Mouse (Mus musculus): ENCODE data around the gene Btn2a2. TPM values are rescaled to one million over a fixed set of nuclear protein-coding genes. Genes with fewer than 3 reads are reported as not detected.

The Btn2a2 gene
- polyA plus RNA-seq, 1 experiment from 2014 or later = 0.12 TPM

DNA sequence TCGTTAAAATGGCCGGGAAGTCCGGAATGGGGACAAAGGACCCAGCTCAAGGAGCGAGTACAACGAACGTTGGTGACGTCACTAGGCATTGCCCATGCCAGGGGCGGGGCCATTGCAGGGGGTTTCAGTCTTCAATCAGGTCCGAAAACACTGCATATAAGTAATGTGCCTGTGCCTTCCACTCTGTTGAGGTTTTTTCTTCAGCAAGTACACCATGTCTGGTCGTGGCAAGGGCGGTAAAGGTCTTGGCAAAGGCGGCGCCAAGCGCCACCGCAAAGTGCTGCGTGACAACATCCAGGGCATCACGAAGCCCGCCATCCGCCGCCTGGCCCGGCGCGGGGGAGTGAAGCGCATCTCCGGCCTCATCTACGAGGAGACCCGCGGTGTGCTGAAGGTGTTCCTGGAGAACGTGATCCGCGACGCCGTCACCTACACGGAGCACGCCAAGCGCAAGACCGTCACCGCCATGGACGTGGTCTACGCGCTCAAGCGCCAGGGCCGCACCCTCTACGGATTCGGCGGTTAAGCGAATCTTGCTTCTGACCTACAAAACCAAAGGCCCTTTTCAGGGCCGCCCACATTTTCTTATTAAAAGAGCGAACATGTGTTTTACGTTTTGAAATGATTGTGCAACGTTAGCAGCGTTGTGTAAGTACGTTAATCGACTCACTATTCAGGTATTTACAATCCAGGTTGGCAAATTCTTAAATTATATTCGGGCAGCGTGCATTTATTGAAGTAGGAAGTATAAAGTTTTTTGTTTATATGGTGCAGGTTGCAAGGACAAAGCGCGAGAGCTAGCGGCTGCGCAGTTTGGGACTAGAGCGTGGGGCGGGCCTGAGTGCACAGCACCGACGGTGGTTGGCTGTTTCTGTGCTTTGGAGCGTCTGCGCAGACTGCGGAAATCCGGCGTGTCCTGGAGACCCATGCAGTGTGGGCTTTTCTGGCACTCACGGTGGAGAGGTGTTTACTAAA lies 42.5 kb upstream of the Btn2a2 start, which contains the start of gene Hist1h4h:
Hist1h4h (plus strand) TSS at position 150 of the 975 bp plus-strand sequence.
- peak within 1 kb of the TSS; percentile 96 for H3K27ac ChIP-seq
- peak within 1 kb of the TSS; percentile 51 for H3K4me3 ChIP-seq
- H3K4me2 ChIP-seq = peak within 1 kb of the TSS; percentile 74
- peaks cover 45% of the 10 kb centered on the region for H3K4me1 ChIP-seq (replicated peaks)
- peak within 1 kb of the TSS; percentile 83 for H3K9ac ChIP-seq
- peak; percentile 86 for ATAC-seq (ENCODE audit: low FRiP score)
- no peaks in the 10 kb centered on the region for H3K27me3 ChIP-seq
- WGBS = under 1% methylated on average over 59 of the region's 70 CpGs
- H3K9me3 ChIP-seq = no peaks in the 10 kb centered on the region
- no peaks in the 10 kb centered on the region for H3K36me3 ChIP-seq

DNA sequence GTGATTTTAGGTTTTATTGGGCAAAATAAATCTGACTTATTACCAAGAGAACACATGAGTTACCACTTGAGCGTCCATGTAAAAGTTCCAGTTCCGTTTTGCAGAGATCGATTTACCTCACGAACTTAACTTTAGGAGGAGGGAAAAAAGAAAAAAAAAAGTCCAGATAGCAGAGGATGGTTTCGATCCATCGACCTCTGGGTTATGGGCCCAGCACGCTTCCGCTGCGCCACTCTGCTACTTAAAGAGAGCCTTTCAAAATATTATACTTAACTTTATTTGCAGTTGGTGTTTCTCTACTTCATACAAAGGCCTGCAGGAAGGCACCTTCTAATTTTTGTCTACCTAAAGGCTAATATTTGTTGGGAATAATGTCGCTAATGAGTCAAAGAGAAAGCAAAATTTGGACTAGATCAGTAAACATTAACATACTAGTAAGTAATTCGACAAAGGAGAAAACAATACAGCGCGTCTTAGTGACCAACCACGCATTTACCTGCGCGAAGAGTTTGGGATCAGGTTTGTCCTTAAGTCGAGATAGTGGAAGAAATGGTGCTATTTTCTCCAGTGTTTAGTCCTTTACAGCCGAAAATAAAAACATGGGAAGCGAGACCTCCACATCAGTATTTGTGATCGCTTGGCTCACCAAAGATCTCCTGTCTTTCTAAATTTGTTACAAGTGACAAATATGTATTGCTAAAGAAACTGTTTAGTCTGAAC lies 41.7 kb upstream of the Btn2a2 start:
- no peak for ATAC-seq (ENCODE audit: low FRiP score)
- H3K9me3 ChIP-seq = no peaks in the 10 kb centered on the region
- H3K4me3 ChIP-seq = peak overlapping the region; percentile 51
- H3K27me3 ChIP-seq = no peaks in the 10 kb centered on the region
- peaks cover 45% of the 10 kb centered on the region for H3K4me1 ChIP-seq (replicated peaks)
- peak overlapping the region; percentile 96 for H3K27ac ChIP-seq
- H3K4me2 ChIP-seq = peak overlapping the region; percentile 74
- no peaks in the 10 kb centered on the region for H3K36me3 ChIP-seq
- WGBS = under 1% methylated on average over 20 of the region's 20 CpGs
- H3K9ac ChIP-seq = peak overlapping the region; percentile 83

DNA sequence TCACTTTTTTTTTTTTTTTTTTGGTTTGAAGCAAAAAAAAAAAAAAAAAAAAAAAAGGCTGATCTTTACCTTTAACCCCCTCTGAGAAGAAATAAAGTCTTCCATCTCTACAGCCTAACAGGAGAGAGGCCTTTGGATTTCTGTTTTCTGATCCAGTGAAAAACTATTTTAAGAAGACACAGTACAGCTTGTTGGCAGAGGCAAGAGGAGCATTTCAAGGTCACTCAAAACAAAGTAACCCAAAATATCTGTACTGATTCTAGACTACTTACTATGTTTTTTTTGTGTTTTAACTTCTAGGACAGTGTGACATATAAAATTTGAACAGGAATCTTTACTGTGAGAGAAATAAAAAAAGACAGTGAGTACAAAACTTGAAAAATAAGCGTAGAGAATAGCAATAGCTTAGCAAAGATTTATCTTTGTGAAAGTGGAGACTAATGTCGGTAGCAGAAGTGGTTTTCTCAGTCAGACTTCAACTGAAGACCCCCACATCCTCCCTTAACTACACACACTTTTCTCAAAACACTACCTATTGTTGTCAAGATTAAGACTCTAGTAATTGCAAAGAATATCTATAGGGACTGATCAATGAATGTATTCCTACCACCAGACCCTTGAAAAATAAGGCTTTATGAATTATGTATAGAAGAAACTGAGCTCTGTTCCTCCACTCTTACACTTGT lies 41.0 kb upstream of the Btn2a2 start:
- no peak for ATAC-seq (ENCODE audit: low FRiP score)
- Histone ChIP-seq H3K27me3 (no peaks in the 10 kb centered on the region), H3K4me2 (peak overlapping the region; percentile 74), H3K4me1 (replicated peaks) (peaks cover 42% of the 10 kb centered on the region), H3K27ac (peak overlapping the region; percentile 96; the same call in 1 of the 2 replicates), H3K36me3 (no peaks in the 10 kb centered on the region), H3K9me3 (no peaks in the 10 kb centered on the region), H3K4me3 (peak overlapping the region; percentile 51), H3K9ac (peak overlapping the region; percentile 83)
- WGBS = 32% methylated on average over 2 of the region's 2 CpGs

DNA sequence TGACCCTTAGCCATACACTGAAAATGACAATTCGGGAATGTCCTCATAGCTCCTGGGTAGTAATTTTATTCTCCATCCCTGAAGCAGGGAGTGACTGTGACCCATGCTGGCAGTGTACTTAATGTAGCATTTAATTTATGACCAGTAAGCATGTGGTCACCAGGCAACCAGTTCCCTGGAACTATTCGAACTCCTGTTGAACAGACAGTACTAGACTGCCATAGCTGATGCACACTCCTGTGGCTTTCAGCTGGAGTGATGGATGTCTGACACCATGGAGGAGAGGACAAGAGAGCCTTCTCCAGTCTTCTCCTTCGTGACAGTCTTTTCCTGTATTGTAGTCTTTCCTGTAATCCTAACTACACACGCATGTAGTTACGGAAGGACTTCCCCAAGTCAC lies 40.3 kb upstream of the Btn2a2 start:
- 67% methylated on average over 5 of the region's 5 CpGs for WGBS
- ATAC-seq (ENCODE audit: low FRiP score) = no peak
- H3K36me3 ChIP-seq = no peaks in the 10 kb centered on the region
- no peaks in the 10 kb centered on the region for H3K27me3 ChIP-seq
- H3K4me3 ChIP-seq = no peak overlapping the region
- no peak overlapping the region for H3K9ac ChIP-seq
- peak overlapping the region; percentile 13; the same call in 1 of the 2 replicates for H3K4me2 ChIP-seq
- H3K27ac ChIP-seq = no peak overlapping the region
- no peaks in the 10 kb centered on the region for H3K9me3 ChIP-seq
- peaks cover 36% of the 10 kb centered on the region for H3K4me1 ChIP-seq (replicated peaks)

DNA sequence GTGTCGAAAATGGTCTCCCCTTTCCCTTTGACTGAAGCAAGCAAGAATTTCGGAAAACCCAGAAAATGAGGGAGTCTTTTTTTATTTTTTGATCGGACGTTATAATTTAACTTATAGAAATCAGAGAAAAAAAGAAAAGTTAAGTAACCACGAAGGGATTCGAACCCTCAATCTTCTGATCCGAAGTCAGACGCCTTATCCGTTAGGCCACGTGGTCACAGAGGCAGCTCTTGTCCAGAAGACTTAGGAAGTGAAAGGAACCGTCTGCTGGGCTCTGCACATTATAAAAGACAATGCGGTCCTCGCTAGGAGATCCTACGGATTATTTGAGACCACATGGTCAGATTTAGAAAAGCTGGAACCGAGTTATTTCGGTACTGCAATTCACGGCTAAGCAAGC lies 37.7 kb upstream of the Btn2a2 start:
- Histone ChIP-seq H3K4me3 (peak overlapping the region; percentile 50), H3K4me2 (peak overlapping the region; percentile 51), H3K4me1 (replicated peaks) (peaks cover 18% of the 10 kb centered on the region), H3K9me3 (no peaks in the 10 kb centered on the region), H3K36me3 (no peaks in the 10 kb centered on the region), H3K27me3 (no peaks in the 10 kb centered on the region), H3K9ac (peak overlapping the region; percentile 69), H3K27ac (peak overlapping the region; percentile 79)
- ATAC-seq (ENCODE audit: low FRiP score) = 0 out of 2 replicates have a peak, but pooled peaks have one; percentile 36
- WGBS = under 1% methylated on average over 17 of the region's 17 CpGs

DNA sequence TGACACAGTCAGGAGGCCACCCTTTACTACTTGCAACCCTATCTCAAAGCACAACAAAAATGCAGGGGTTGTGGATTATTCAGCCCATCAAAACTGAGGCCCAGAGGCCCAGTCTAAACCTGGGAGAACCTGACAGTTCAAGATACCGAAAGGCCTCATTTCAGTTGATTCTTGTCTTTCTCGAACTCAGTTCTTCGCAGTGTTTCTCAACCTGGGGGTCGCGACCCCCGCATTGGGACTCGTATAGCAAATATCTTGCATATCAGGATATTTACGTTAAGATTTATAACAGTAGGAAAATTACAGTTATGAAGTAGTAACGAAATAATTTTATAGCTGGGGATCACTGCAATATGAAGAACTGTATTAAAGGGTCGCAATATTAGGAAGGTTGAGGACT lies 37.2 kb upstream of the Btn2a2 start:
- Histone ChIP-seq H3K4me3 (peak overlapping the region; percentile 50), H3K4me1 (replicated peaks) (peaks cover 18% of the 10 kb centered on the region), H3K9ac (0 out of 2 replicates have a peak overlapping the region, but pooled peaks have one; percentile 9), H3K36me3 (no peaks in the 10 kb centered on the region), H3K9me3 (no peaks in the 10 kb centered on the region), H3K27me3 (no peaks in the 10 kb centered on the region), H3K27ac (no peak overlapping the region), H3K4me2 (peak overlapping the region; percentile 51)
- 2% methylated on average over 10 of the region's 10 CpGs for WGBS
- ATAC-seq (ENCODE audit: low FRiP score) = no peak

DNA sequence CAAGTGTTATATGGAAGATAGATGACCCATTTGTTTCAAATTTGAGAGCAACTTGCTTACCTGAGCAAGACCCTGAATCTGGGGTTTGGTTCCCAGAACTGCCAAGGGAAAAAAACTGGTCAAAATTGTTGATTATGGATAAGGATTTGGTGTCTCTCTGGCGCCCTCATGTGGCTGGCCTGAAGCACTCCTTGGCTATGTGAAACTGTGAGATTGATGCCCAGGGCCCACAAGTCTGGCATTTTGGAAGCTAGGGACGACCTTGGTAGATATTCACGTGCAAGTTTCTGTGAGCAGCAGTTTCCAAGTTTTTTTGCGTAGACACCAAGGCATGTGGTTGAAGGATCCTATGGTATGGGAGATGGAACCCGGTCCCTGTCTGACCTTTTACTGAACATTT lies 36.0 kb upstream of the Btn2a2 start:
- peak; percentile 47; the same call in 1 of the 2 replicates for ATAC-seq (ENCODE audit: low FRiP score)
- 8% methylated on average over 5 of the region's 5 CpGs for WGBS
- Histone ChIP-seq H3K27me3 (no peaks in the 10 kb centered on the region), H3K4me2 (no peak overlapping the region), H3K4me1 (replicated peaks) (peaks cover 18% of the 10 kb centered on the region), H3K27ac (no peak overlapping the region), H3K9me3 (no peaks in the 10 kb centered on the region), H3K9ac (no peak overlapping the region), H3K36me3 (no peaks in the 10 kb centered on the region), H3K4me3 (no peak overlapping the region)

DNA sequence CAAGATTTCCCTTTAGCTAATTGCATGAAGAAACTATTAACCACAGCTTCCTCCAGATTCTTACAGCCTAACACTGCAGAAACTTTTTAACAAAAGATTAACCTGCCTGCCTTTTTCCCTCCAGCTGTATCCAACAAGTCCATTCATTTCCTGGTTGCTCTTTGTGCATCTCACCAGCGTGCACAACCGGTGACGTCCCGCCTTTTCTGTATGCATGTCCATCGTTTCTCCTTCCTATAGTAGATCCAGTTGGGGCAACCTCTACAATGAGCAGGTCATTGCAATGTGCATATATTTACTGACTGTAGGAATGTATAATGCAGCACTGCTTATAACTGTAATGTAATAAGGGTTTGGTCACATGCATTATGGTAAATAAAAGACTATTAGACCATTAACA lies 35.3 kb upstream of the Btn2a2 start:
- WGBS = 38% methylated on average over 5 of the region's 5 CpGs
- Histone ChIP-seq H3K4me3 (no peak overlapping the region), H3K36me3 (no peaks in the 10 kb centered on the region), H3K9ac (no peak overlapping the region), H3K4me2 (no peak overlapping the region), H3K9me3 (no peaks in the 10 kb centered on the region), H3K27ac (no peak overlapping the region), H3K4me1 (replicated peaks) (peaks cover 18% of the 10 kb centered on the region), H3K27me3 (no peaks in the 10 kb centered on the region)
- ATAC-seq (ENCODE audit: low FRiP score) = no peak

DNA sequence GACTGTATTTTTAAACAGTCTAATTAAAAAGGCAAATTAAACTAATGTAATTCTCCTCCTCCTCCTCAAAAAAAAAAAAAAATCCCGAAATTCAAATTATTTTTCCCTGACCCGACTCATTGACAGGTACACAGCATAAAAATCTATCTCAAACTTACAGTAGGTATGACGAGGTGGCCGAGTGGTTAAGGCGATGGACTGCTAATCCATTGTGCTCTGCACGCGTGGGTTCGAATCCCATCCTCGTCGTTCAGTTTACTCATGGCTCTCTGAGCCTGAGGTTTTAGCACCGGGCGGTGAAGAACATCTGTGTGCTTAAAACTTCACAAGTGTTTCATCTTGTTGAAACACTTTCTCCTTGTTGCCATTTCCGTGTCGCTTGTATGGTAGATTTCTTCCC lies 33.0 kb upstream of the Btn2a2 start:
- Histone ChIP-seq H3K27me3 (no peaks in the 10 kb centered on the region), H3K36me3 (no peaks in the 10 kb centered on the region), H3K9me3 (no peaks in the 10 kb centered on the region), H3K9ac (no peak overlapping the region), H3K4me1 (replicated peaks) (peaks cover 11% of the 10 kb centered on the region), H3K4me2 (peak overlapping the region; percentile 15), H3K27ac (no peak overlapping the region), H3K4me3 (0 out of 2 replicates have a peak overlapping the region, but pooled peaks have one; percentile 2)
- 1% methylated on average over 14 of the region's 14 CpGs for WGBS
- ATAC-seq (ENCODE audit: low FRiP score) = no peak

DNA sequence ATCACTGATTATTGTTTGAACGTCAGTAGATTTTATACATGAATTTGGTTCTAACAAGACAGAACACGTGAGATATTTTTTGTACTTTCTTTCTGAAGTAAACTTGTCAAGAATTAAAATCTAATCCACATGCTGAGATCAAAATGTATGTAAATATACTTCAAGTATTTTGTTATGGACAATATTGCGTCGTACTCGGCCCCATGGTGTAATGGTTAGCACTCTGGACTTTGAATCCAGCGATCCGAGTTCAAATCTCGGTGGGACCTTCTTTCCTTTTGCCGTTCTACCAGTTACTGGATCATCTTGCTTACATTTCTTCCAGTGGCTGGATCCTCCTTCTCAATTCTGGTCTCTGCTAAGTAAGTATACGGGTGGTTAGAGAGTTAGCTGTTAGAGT lies 30.8 kb upstream of the Btn2a2 start:
- 0 out of 2 replicates have a peak, but pooled peaks have one; percentile 14 for ATAC-seq (ENCODE audit: low FRiP score)
- peak overlapping the region; percentile 37 for H3K4me3 ChIP-seq
- WGBS = under 1% methylated on average over 10 of the region's 10 CpGs
- no peaks in the 10 kb centered on the region for H3K9me3 ChIP-seq
- H3K9ac ChIP-seq = no peak overlapping the region
- peak overlapping the region; percentile 74 for H3K4me2 ChIP-seq
- no peaks in the 10 kb centered on the region for H3K36me3 ChIP-seq
- no peaks in the 10 kb centered on the region for H3K27me3 ChIP-seq
- no peak overlapping the region for H3K27ac ChIP-seq
- peaks cover 9% of the 10 kb centered on the region for H3K4me1 ChIP-seq (replicated peaks)

DNA sequence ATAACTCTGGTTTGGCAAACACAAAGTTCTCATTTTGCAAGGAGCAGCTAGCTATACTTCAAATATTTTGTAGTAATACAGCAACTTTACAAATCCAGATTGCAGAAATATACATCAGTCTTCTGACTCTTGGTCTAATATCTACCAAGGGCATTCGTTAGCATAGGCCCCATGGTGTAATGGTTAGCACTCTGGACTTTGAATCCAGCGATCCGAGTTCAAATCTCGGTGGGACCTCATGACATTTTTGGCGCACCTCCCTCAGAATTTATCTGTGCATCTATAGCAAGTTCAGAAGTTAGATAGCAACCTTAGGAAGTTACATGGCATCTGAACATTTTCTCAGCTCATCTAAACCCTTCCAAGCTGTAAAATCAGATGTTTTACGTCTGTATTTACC lies 30.2 kb upstream of the Btn2a2 start:
- ATAC-seq (ENCODE audit: low FRiP score) = no peak
- Histone ChIP-seq H3K27ac (no peak overlapping the region), H3K4me1 (replicated peaks) (peaks cover 9% of the 10 kb centered on the region)

DNA sequence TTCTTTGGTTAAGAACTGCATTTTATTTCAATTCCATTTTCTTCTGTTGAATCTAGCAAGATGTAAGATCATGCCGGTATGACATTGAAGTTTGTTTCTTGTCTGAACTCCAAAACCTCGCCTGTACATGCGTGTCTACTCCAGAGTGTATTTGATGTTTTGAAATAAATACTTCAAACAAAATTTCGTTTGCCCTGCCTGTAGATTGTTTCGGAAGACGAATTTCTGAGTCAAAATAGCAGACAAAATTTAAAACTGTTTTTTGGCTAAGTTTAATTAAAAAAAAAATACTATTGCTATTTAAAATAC lies 29.6 kb upstream of the Btn2a2 start:
- ATAC-seq (ENCODE audit: low FRiP score) = no peak
- H3K36me3 ChIP-seq = no peaks in the 10 kb centered on the region
- WGBS = 1% methylated on average over 6 of the region's 6 CpGs
- no peak overlapping the region for H3K9ac ChIP-seq
- no peaks in the 10 kb centered on the region for H3K9me3 ChIP-seq
- H3K4me1 ChIP-seq (replicated peaks) = peaks cover 9% of the 10 kb centered on the region
- H3K4me3 ChIP-seq = peak overlapping the region; percentile 46
- peak overlapping the region; percentile 74 for H3K4me2 ChIP-seq
- no peak overlapping the region for H3K27ac ChIP-seq
- H3K27me3 ChIP-seq = no peaks in the 10 kb centered on the region

More for the DNA sequence above, 30.2 kb upstream of the Btn2a2 start:
- under 1% methylated on average over 6 of the region's 6 CpGs for WGBS
- Histone ChIP-seq H3K27me3 (no peaks in the 10 kb centered on the region), H3K36me3 (no peaks in the 10 kb centered on the region), H3K4me3 (peak overlapping the region; percentile 37), H3K9me3 (no peaks in the 10 kb centered on the region), H3K4me2 (peak overlapping the region; percentile 74), H3K9ac (no peak overlapping the region)
